Mouse (Mus musculus) liver (tissue): ENCODE results near the gene Ung.

ENCODE experiments used
- DNase-seq: peaks from one replicate; pipeline ENCODE4 v3.0.0-alpha.2; 2020; ENCODE audit warnings: mixed read lengths

Ung gene

DNA sequence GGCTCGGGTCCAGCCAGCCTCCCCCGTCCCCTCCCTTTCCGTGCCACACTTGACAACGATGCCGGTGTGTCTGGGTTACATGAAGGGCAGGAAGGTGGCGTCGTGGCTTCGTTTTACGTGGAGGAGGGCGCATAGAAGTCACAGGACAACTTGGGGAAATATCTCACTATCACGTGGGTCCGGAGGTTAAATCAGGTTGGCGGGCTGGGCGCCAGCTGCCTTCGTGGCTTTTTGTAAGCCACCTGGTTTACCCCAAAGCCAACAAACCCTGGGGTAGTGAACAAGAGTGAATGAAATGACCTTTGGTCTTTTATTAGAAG is 1.3 kb downstream of the Ung start:
- peak; percentile 39 for DNase-seq

DNA sequence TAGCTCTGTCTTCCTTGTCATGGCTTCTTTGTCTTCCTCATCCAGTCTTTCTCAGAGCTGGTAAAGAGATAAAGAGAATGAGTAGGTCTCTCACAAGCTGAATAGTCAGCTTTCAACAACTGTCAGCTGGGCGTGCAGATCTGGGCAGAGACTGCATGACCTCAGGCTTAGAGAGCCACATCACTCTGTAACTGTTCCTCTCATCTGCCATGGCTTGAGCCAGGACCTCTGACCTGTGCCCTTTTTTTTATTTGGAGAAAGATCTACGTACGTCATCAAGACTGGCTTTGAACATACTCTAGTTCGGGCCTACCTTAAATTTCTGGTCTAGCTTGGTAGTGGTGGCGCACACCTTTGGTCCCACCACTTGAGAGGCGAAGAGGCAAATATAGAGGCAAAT is 2.7 kb downstream of the Ung start:
- no peak for DNase-seq

DNA sequence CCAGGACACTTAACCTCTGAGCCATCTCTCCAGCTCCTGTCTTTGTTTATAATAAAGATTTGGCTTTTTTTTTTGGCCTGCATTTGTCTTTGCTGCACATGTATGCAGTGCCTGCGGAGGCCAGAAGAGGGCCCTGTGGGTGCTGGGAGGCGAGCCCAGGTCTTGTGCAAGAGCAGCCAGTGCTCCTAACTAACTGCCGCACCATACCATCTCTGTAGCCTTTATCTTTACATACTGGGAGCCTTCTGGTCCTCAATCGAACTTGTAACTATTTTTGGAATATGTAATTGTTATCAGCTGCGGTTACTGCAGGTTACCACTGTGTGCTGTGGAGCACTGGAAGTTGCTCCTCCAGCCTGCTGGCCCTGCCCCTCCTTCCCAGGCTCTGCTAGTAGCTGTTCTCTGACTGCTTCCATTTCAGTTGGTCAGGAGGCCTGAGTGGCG is 3.9 kb downstream of the Ung start:
- peak; percentile 77 for DNase-seq

DNA sequence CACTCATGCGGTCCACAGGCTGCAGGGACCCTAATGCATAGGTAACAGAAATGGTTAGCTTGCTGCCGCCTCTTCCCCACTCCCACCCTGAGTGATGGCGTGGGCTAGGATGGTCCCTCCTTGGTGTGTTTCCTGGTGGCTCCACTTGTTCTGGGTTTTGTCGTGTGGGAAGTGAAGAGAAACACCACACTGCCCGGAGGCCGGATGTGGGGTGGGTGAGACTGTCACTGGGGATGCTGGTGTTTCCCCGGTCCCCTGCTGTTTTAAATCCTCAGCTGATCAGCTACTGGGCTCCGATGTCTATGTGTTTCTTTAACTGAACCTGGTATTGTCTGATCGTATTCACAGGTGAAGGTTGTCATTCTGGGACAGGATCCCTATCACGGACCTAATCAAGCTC is 5.3 kb downstream of the Ung start:
- DNase-seq = no peak

DNA sequence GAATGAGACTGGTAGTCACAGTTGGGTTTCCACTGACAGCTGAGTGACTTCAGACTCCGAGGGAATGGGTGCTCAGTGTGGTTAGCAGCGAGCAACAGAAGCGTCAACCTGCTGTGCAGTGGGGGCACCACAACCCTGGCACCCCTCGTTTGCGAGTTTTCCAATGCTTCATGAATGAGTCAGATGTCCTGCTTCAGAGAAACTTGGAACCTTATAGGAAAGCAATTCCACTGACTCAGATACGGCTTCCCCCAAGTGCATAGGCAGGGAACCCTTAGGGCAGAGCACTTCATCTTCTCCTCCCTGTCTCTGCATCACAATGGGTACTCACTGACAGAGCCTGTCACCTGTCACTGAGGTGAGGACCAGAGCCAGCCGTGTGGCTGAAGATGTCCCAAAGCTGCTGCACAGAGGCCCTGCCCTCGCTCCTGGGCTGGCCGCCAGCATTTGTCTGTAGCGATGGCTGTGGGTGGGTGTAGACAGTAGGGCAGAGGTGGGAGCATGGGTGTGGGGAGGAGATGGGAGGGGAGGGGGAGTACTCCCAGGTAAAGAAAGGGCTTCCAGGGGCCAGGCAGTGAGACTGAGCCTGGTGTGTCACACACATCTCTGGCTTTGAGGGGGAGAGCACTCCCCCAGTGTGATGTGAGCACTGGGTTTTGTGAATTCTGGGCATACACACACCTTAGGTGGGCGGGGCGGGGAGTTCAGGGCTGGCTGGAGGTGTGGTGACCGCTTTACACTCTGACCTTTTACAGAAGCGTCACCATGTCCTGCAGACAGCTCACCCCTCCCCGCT is 7.5 kb downstream of the Ung start:
- DNase-seq = no peak

DNA sequence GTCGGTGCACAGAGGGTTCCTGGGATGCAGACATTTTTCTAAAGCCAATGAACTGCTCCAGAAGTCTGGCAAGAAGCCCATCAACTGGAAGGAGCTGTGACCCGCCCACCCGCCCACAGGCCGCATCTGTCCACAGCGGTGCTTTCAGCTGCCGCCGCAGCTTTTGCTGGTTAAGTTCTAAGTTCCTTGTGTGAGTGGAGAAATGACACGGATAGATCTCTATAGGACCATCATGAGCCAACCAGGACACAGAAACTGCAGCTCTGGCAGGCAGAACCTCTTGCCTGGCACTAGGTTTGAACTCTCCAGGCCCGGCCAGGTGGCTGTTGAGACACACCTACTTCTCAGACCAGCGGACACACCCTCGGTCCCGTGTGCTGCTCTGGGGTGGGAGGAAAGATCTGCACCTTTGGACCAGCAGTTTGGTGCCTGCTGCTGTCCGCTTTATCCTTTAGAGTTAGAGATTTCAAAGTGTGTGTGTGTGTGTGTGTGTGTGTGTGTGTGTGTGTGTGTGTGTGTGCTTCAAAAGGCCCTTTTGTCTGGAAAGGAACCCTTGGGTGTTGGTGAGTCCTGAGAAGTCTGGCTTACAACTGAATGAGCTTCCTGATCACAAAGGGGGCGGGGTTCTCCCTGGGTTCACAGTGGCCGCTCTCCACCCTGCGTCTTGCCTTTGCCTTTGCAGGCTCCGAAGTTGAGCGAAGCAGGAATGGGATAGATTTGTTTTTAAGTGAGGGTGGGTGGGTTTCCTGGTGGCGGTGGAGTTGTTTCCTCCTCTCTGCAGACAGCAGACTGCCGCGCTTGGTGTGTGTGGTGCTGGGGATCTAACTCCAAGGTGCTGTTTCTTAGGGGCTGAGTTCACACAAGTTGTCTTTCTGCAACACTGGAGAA is 8.3 kb downstream of the Ung start:
- DNase-seq = no peak

DNA sequence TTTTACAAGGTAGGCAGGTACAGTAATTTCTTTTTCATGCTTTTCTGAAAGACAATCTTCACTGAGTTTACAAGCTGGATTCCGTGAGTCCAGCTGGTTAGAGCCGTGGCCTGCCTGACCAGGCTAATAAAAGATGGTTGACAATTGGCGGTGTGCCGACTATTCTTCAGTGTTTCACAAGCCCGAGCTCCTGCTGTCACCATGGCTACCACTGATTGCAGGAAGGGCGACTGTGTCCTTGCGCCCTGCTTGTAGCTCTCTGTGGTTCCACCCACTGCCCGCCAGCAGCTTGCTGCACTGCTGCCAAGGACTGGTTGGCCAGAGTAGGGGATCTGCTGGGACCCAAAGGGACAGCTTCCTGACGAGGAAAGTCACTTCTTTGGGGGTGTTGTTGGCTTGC is 9.0 kb downstream of the Ung start:
- DNase-seq = peak; percentile 48

DNA sequence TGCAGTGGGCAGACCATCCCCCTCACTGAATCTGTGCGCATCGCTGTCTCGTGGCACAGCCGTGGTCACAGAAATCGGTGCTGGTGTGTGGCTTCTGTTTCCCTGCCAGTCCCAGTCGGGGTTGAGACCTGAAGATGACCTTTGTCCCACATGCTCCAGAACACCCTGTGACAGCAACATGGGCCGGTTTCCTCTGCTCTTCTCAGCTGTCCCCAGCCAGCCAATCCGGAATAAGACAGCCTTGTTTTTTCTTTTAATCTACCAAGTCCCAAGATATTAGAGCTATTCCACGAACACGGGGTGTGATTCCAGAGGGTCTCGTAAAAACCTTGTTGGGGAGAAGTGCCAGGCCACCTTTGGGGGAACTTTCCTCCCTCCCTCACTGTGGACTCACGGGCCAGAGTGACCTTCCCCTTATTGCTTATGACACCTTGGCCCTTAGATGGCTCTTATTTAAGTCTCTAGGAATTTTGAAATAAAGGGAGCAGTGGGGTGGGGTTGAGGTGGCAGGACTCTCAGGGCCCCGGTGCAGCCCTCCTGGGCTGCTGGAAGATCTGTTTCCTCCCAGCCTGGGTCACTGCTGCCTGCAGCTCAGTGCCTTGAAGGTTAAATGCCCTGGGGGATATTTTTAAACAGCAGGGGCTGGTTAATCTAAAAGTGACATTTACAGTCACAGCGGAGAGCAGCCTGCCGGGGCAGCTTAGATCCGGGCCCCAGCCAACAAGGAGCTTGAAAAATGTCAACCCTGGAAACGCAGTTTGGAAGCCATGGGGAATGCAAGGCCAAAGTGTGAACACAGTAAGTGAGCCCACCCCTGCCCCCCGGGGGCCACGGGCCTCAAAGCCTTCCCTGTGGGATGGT is 16.1 kb downstream of the Ung start, which contains the start of gene Acacb:
Gene Acacb, plus strand, starts transcription at position 508 of the 861 bp plus-strand sequence.
- no peak for DNase-seq

DNA sequence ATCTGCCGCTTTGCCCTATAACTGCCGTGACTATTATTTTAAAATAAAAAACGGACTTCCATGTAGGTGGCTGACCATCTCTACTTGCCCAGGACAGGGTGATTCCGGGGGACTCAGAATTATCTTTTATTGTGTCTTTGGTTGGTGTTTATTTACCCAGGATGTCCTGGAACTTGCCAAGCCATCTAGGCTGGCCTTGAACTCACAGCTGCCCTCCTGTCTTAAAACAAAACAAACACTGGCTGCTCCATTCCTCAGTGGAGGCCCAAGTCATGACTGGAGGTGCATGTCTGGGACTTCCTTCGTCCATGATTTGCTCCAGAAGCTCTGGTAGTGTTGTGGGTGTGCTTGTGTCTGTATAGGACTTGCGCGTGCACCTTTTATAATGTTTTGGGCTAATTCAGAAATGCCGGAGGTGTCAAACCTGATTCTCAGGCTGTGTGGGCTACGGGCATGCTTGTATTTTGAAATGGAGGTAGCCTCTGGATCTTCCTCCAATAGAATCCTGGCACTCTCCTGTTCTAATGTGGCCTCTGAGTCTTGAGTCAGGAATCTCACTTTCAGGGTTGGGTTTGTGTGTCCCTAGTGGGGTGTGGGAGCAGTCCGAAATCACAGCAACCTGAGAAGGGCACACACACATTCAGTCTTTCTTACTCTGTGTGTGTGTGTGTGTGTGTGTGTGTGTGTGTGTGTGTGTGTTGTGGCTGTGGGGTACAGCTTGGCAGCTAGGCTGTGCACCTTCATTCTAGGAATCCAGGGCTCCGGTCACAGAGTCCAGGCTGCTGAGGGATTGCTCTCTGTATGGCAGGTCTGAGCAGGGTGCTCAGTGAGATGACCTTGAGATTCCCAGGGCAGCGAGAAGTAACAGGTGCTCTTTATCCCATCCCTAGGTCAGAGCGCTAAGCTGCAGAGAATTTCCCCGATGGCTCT is 17.1 kb downstream of the Ung start:
- DNase-seq = no peak

DNA sequence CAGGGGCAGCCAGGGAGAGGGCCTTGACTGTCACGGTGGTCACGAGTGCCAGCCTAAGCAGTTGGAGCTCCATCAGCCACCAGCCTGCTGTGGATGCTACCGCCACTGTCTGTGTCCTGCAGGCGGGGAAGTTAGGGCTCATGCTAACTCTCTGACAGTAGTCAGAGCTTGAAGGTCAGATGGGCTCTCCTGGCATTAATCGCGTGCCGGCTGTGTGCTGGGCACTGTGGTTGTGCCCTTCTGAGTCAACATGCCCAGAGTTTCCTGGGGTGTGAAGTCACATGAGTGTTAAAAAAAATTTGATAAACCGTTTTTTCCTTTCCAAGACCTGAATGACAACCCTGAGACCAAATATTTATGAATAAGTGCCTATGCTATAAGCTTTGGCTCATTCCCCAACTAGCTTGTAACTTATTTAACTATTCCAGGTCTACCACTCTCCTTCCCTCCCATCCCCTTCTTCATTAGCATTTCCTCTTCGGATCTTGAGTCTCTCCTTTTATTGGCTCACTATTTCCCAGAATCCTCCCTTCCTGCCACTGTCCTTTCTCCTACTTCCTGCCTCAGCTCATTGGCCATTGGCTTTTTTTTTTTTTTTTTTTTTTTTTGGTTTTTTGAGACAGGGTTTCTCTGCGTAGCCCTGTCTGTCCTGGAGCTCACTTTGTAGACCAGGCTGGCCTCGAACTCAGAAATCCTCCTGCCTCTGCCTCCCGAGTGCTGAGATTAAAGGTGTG is 22.3 kb downstream of the Ung start:
- DNase-seq = no peak

DNA sequence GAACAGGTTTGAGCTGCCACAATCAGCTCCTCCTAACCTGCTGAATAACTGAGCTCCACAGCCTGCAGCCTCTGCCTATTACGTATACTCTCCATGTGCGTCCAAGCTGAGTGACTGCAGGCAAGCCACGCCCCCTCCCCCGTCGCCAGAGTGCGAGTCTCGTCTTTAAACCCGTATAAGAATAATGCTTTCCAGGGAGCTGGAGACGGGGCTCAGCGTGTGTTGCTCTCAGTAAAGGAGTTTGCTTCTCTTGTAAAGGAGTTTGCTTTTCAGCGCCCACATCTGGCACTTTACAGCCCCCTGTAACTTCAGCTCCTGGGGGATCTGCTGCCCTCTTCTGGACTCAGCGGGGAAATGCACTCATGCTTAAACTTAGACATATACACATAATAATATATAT is 23.3 kb downstream of the Ung start:
- DNase-seq = peak; percentile 38

DNA sequence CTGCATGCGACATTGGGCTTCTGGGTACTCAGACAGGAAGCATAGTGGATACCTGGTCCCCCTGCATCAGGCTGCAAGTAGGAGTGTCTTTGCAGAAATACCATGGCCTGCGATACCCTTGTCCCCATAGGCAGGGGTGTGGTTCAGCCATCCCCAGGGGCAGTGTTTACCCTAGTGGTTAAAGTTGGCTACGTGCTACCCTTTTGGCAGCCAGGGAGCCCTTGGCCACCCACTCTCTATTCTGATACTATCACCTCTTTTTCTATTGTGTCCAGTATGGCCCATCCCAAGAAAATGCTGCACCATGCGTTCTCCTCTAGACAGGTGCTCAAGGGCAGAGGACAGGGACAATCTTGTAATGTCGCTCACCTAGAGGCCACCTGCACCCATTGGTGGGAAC is 24.6 kb downstream of the Ung start:
- DNase-seq = no peak

DNA sequence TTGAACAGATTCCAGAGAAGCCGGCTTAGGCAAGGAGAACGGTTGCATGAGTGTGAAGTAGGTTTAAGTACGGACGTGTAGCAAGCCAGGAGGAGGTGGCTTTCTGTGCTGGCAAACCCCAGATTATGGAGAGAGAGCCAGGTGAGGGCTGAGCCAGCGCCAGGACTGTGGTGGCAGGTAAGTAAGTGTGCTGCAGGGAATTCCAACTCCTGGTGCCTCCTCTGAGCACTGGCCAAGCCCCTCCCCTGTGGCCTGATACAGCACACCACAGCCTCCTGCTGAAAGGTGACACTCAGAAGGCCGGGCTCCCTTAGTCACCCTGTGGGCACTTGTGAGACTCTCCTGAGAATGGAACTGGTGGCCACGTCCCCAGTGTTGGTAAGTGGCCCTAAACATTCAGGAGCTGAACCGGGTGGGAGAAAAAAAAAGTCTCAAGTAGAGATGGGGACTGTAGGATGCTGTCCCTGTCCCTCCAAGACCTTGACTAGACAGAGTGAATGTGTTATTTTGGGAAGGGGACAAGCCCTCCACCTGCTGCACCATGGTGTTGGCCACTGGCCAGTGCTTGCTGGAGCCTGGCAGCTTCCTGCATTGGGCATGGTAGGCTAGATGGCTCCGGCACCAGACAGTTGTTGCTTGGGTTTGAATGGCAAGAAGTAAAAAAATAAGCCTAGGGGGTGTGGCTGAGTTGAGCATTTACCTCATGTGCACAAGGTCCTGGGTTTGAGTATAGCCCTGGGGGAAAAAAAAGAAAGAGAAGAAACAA is 25.2 kb downstream of the Ung start:
- DNase-seq = no peak

DNA sequence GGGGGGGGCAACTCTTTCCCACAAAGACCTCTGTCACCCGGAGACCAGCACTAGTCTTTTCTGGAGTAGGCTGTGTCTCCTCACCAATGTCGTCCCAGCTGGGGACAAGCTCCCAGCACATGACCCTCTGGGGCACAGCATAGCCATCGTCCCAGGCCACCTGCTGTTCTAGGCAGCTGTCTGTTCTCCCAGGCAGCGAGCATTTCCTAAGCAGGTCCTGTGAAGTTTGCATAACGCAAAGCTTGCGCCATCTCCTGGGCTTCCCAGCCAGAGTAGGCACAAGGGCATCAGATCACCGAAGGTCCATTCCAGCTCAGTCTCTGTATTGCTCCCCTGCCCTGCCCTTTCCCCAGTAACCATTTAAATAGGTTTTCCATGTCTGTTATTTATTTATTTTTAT is 27.1 kb downstream of the Ung start:
- no peak for DNase-seq

DNA sequence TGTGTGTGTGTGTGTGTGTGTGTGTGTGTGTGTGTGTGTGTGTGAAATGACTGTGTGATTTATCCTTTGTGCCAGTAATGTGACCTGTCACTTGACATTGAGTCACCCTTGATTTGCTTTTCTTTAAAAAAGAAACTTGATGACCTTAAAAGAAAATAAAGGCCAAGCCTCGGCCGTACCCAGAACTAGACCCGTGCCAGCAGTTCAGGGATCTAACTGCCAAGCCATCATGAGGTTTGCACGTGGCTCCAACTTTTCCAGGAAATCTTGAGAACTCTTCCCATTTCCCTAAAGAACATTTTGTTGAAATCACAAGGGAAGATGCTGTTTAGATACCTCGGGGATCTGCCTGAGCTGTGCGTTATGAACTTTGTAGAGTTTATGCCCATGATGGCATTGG is 31.2 kb downstream of the Ung start:
- no peak for DNase-seq

DNA sequence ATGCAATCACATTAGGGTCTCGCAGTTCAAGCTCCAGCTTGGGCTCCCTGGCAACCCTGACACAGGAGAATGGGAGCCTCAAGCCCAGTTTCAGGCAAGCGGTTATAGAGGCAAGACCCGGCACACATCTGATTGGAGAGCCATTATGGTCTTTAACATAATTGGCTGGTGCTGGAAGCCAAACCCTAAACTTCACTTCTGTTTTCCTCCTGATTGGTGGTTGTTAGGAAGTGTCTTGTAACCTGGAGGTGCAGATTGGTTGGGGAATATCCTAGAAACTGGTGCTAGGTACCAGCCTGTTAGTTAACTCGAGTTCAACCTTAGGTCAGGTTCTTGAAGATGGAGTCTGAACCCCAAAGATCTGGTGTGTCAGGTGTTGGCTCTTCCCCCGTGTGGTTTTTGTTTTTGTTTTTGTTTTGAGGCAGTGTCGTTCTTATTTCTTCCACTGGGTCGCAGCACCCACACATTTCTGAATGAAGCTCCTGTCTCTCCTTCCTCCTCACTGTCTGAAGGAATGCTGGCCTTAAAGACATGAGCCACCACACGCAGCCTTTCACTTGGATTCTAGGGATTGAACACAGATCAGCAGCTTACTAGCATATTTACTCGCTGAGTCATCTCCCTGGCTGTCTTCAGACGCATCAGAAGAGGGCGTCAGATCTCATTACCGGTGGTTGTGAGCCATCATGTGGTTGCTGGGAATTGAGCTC is 32.1 kb downstream of the Ung start:
- no peak for DNase-seq

DNA sequence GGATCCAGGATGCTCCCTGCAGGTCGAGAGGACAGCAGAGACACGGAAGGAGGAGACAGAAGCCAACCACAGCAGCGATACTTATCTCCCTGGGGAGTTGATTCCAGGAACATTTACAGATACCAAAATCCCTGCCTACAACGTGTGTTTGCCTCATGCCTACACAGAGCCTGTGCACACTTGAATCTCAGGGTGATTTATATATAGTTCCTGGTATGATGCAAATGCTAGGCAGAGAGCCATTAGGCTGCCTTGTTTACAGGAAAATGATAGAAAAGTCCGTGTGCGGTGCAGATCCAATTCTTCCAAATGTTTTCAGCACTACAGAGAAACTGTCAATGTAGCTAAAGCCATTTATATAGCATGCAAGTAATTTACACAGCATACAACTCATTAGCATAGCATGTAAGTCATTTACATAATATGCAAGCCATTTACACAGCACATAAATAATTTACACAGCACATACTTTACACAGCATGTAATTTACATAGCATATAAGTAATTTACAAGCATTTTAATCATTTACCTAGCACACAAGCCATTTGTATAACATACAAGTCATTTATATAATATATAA is 33.0 kb downstream of the Ung start:
- no peak for DNase-seq

DNA sequence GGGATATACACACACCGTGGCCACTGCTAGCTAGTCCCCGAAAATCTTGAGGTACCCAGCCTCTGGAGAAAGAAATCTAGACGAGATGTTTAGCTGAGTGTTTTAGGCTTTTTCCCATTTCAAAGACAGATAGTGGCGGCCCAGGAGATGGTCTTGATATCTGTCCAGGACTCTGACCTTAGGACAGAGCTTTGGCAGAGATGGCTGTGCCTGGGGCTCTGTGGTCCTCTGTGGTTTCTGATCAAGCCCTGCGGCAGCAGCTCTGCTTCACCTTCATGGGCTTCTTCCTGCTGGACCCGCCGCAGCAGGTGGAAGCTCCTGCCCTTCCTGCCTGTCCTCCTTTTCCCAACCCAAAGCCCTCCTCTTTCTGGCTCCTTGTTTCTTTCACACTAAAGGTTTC is 40.2 kb downstream of the Ung start:
- DNase-seq = no peak

DNA sequence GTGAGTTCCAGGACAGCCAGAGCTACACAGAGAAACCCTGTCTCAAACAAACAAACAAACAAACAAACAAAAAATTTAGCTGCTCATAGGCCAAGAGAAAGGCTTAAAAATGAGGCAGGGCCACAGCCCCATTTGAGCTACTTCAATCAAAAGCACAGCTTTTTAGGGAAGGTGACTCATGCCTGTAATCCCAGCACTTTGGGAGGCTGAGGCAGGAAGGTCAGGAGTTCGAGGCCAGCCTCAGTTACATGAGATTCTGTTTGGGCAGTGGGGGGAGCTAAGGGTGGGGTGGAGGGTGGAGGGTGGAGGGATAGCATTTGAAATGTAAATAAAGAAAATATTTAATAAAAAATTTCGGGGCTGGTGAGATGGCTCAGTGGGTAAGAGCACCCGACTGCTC is 42.8 kb downstream of the Ung start:
- DNase-seq = no peak

DNA sequence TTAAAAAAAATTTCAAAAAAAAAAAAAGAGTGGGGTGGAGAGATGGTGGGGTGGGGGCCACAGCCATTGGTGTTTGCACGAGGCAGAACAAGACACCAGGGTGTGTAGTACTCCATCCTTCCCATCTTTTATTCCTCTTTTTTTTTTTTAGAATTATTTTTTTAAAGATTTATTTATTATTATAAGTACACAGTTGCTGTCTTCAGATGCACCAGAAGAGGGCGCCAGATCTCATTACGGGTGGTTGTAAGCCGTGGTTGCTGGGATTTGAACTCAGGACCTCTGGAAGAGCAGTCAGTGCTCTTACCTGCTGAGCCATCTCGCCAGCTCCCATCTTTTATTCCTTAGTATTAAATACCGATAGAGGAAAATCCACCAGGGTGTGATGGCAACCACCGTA is 43.3 kb downstream of the Ung start:
- no peak for DNase-seq
